Mouse (Mus musculus) layer of hippocampus, adult 11-12 months (tissue): ENCODE data around the gene Zfp599.
"Not testable (repeated sequence)": the region's sequence is repeated elsewhere in the genome, so short reads cannot be mapped to it uniquely, and the experiment has no call there.

Source experiments
- DNase-seq: peaks from one replicate; pipeline ENCODE4 v3.0.0; 2022; ENCODE audit warnings: low spot score

Zfp599 gene

GRCm38 (mm10) chr9:22259184-22260091 lies at the start of gene Zfp599:
Gene Zfp599 (minus strand): TSS chr9:22259895.
- peak; percentile 56 for DNase-seq

- DNase-seq, result not testable (repeated sequence)
Observed at GRCm38 (mm10) chr9:22307920-22308262, 48.2 kb upstream of the Zfp599 start.

GRCm38 (mm10) chr9:22307156-22307919 lies 47.6 kb upstream of the Zfp599 start, which contains the start of gene Zfp810:
Gene Zfp810 (minus strand): TSS chr9:22307648.
- peak; percentile 94 for DNase-seq

DNA sequence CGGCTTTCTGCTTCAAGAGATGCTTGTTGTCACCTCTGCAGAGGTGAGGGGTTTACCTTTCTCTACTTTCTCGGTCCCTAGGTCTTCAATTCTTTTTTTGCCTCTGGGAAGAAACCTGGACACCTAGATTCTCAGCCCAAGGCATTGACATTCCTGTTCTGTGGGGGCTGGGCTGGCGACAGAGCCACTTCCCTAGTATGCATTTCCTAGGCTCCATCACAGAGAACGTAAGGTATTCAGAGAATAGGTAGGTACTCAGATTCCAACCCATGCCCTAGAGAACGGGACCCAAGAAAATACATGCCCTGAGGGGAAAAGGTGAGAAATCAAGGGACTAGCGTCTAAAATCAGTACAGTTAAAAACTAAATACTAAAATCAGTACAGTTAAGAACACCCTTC lies 47.0 kb upstream of the Zfp599 start:
- no peak for DNase-seq

GRCm38 (mm10) chr9:22302199-22302598 lies 42.5 kb upstream of the Zfp599 start:
- DNase-seq, result no peak

DNA sequence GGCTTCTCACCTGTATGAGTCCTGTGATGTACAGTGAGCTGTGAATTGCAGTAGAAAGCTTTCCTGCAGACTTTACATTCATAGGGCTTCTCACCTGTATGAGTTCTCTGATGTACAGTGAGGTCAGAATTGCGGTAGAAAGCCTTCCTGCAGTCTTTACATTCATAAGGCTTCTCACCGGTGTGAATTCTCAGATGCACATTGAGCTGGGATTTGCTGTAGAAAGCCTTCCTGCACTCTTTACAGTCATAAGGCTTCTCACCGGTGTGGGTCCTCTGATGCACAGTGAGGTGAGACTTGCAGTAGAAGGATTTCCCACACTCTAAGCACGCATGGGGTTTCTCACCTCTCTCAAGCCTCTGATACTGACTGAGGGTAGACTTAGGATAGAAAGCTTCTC lies 19.0 kb upstream of the Zfp599 start:
- no peak for DNase-seq

GRCm38 (mm10) chr9:22268886-22269285 lies 9.2 kb upstream of the Zfp599 start:
- no peak for DNase-seq

DNA sequence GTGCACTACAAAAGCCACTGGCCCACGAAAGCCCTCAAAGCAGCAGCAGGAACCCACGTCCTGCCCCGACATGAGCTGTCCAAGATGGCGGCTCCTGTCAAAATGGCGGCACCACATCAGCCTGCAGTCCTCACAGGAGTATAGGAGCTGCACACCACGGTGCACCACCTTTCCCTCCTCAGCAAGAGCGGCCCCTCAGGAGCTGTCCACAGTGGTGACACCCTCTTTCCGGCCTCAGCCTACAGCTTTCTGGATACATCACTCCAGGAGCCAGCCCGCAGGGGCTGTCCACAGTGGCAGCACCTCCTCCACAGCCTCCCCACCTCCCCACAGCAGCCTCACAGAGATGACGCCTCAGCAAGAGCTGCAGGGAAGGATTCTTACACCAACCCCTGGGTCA lies 2.9 kb upstream of the Zfp599 start:
- DNase-seq, result no peak

DNA sequence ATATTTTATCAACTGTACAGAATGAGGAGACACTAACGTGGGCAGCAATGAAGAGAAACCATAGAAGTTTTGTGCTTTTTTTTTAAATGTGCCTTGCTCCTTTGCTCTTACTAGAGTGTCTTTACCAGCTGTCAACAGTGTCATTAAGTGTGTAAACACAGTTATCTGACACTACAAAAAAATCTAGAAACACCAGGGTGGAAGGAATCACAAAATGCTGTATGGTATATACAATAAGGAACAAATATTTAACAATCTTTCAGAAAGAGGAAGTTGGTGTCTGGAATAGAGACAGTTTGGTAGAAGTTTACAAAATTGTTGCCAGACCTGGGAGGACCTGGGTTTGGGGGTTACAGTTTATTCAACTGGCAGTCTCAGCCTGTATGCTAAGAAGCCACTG lies 1.9 kb upstream of the Zfp599 start:
- DNase-seq, result no peak

GRCm38 (mm10) chr9:22260092-22260422 lies 362 bp upstream of the Zfp599 start:
- DNase-seq, result no peak

DNA sequence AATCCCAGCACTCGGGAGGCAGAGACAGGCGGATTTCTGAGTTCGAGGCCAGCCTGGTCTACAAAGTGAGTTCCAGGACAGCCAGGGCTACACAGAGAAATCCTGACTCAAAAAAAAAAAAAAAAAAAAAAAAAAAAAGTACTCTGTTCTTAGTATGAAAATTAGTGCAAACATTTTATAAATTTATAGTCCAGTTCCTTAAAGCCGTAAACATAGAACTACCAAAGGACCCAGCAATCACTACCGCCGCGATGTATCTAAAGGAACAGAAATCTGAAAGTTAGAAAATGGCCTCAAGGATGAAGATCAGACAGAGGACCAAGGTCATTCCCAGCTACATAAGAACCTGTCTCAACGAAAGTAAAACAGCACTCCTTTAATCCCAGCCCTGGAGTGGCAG lies 911 bp downstream of the Zfp599 start:
- no peak for DNase-seq

DNA sequence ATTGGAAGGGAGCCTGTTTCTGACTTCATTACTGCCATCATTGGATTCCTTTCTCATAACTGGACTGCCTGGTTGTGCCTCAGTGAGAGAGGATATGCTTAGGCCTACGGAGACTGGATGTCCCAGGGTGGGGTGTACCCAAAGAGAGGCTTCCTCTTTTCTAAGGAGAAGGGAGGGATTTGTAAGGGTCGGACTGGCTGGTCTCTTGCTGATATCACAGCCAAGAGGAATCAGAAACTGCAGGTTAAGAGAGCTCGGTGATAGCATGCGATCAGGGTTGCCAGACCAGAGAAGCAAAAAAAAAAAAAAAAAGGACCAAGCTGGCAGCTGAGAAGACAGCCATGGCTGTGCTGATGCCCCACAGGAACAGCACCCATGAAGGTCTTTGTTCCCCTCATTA lies 3.1 kb downstream of the Zfp599 start:
- no peak for DNase-seq

DNA sequence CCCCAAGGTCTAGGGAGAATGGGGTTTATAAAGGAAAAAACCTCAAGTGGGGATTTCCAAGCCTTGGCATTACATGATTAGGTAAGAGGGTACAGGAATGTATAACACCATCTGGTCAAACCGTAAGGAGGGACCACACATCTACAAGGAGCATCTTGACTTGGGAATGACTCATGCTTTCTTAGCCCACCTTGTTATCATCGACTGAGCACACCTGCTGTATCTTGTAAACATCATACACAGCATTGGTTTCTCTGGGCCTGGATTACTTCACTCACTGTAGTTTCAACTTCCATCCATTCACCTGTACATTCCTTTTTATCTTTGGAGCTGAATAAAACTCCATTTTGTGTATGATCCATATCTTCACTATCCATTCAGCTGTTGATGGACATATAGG lies 15.5 kb downstream of the Zfp599 start:
- no peak for DNase-seq

DNA sequence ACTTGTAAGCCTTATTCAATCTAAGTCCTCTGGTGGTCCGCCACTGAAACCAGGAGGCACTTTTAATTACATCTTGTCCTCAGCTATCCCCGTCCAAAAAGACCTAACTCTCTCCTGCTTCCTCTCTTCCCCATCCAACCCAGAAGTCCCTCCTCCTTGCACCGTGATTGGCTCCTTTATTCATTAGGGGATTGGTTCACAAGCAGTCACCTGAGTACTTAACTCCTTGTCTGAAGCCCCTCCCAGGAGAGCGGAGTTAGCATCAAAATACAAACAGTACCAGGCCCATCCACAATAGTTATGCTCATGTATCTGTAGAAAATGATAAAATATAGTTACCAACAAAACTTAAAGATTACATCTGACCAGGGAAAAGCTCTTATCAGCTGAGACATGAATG lies 19.7 kb downstream of the Zfp599 start:
- DNase-seq, result no peak

DNA sequence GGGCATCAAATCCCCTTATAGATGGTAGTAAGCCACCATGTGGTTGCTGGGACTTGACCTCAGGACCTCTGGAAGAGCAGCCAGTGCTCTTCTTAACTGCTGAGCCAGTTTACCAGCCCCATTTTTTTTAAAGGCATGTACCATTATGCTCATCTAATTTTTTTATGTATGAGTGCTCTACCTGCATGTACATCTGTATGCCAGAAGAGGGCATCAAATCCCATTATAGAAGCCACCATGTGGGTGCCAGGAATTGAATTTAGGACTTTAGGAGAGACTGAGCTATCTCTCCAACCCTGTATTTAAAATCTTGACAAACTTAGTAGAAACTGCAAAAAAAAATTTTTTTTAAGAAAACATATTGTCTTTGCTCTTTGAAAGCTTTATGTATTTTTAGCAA lies 29.1 kb downstream of the Zfp599 start:
- no peak for DNase-seq

DNA sequence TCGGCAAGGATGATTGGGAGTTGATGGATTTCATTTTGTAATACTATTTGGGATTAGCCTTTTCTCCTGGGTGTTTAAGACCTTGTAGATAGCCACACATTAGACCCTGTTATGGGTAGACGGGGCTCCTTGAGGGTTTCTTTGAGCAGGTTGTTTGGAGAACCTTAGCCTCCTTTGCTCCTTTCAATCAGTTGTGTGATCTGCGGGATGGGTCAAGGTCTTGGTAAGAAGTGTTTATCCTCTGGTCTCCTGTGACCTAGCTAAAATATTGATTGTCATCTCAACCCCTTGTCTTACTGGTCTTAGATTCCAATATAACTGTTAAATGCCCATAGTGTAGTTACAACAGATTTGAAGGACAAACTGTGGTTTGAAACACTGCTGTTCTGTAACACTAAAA lies 29.6 kb downstream of the Zfp599 start:
- no peak for DNase-seq

GRCm38 (mm10) chr9:22229386-22230026 lies 30.2 kb downstream of the Zfp599 start:
- DNase-seq, result no peak

GRCm38 (mm10) chr9:22226846-22227245 lies 32.8 kb downstream of the Zfp599 start:
- DNase-seq, result no peak

GRCm38 (mm10) chr9:22226389-22226673 lies 33.4 kb downstream of the Zfp599 start:
- DNase-seq, result not testable (repeated sequence)

DNA sequence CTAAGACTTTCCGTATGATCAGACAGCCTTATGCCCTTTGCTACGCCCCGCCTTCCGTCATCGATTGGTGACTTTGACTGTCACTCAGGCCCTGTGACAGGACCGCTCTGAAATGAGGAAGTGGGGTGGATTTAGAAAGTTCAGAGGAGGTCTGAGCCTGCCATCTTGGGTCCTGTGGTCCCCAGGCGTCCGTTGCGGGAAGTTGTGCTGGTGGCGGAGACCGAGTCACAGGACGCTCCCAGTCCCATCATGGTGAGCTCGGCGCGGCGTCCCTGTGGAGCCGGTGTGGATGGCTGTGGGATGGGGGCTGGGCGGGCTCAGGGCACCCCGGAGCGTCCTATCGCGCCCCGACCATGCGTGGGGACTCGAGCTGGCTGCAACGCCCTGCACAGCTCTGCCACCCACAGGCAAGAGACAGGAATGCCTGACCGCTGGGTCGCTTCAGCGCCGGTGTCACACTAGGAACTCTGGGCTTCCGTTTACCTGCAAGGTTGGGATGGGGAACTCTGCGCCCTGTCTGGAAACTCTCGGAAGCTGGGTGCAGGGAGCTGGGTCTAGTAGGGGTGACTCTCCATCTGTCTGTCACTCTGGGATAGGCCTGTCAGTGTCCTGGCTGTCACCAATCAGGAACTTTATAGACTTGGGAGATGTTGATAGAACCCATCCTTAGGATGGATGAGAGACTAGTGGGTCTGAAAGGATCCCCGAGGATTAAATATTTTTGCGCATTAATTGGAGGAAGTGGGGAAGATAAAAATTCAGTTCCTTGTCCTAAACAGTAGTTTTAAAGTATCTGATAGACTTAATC lies 33.9 kb downstream of the Zfp599 start, which contains the start of gene Zfp809:
Gene Zfp809, plus strand, starts transcription at position 134 of the 808 bp plus-strand sequence.
- DNase-seq, result peak; percentile 100

DNA sequence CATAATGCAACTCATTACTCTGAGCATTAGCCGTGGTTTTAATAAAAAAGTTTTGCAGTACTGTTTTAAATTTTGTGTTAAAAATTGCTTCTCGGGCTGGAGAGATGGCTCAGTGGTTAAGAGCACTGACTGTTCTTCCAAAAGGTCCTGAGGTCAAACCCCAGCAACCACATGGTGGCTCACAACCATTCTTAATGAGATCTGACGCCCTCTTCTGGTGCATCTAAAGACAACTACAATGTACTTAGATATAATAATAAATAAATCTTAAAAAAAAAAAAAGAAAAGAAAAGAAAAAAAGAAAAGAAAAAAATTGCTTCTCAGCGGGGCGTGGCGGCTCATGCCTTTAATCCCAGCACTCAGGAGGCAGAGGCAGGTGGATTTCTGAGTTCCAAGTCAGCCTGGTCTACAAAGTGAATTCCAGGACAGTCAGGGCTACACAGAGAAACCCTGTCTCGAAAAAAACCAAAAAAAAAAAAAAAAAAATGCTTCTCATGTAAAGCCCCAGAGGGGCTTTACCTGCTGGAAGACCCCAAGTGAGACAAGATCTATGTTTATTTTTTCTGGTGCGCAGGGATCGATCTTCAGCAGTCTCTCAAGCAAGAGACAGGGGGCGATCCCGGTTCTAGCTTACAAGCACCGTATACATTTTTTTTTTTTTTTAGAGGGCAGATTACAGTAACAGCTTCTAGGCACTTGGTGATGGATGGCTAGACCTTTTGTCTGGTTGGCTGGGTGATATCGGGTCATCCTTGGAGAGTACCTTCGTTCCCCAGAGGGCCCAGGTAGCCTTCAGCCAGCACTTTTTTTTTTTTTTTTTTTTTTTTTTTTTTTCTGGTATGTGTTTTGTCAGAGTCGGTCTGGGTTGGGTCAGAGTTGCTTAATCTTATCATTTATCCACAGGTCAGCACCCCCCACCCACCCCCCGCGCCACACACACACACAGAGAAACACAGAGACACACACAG lies 34.9 kb downstream of the Zfp599 start:
- DNase-seq, result peak; percentile 12
